Mouse (Mus musculus): ENCODE measurements around the gene Scn4a. TPM values are rescaled to one million over a fixed set of nuclear protein-coding genes. Genes with fewer than 3 reads are reported as not detected.
"Not testable (repeated sequence)": the region's sequence is repeated elsewhere in the genome, so short reads cannot be mapped to it uniquely, and the experiment has no call there.

The Scn4a gene
- polyA plus RNA-seq, 1 experiment, result 1.1 TPM

- no peaks in the 10 kb centered on the region for H3K36me3 ChIP-seq (ENCODE audit: control insufficient read depth, insufficient read depth, low read length)
- H3K27ac ChIP-seq (ENCODE audit: control insufficient read depth, insufficient read depth, low read depth, low read length), result no peak overlapping the region
- H3K4me3 ChIP-seq (ENCODE audit: control insufficient read depth, low read depth, low read length), result no peak overlapping the region
- H3K27me3 ChIP-seq (ENCODE audit: control insufficient read depth, insufficient read depth, low read length), result no peaks in the 10 kb centered on the region
- no peaks in the 10 kb centered on the region for H3K4me1 ChIP-seq (ENCODE audit: control insufficient read depth, insufficient read depth, low read length)
- TF ChIP-seq CTCF (IDR thresholded peaks at IDR 0.05; ENCODE audit: control insufficient read depth, insufficient read depth, insufficient replicate concordance, low read depth, low read length) (no peak), POLR2A (IDR thresholded peaks at IDR 0.05; ENCODE audit: control insufficient read depth, low read depth, low read length) (no peak)
These were observed 8.2 kb downstream of the Scn4a start for GRCm38 (mm10) chr11:106344910-106345309.

- no peaks in the 10 kb centered on the region for H3K36me3 ChIP-seq (ENCODE audit: control insufficient read depth, insufficient read depth, low read length)
- H3K27me3 ChIP-seq (ENCODE audit: control insufficient read depth, insufficient read depth, low read length), result no peaks in the 10 kb centered on the region
- TF ChIP-seq POLR2A (IDR thresholded peaks at IDR 0.05; ENCODE audit: control insufficient read depth, low read depth, low read length), result no peak
- no peak for TF ChIP-seq CTCF (IDR thresholded peaks at IDR 0.05; ENCODE audit: control insufficient read depth, insufficient read depth, insufficient replicate concordance, low read depth, low read length)
- H3K27ac ChIP-seq (ENCODE audit: control insufficient read depth, insufficient read depth, low read depth, low read length), result no peak overlapping the region
- no peaks in the 10 kb centered on the region for H3K4me1 ChIP-seq (ENCODE audit: control insufficient read depth, insufficient read depth, low read length)
- H3K4me3 ChIP-seq (ENCODE audit: control insufficient read depth, low read depth, low read length), result no peak overlapping the region
These were observed 12.0 kb downstream of the Scn4a start for GRCm38 (mm10) chr11:106340990-106341520.

- H3K4me1 ChIP-seq (ENCODE audit: control insufficient read depth, insufficient read depth, low read length); H3K27ac ChIP-seq (ENCODE audit: control insufficient read depth, insufficient read depth, low read depth, low read length); H3K4me3 ChIP-seq (ENCODE audit: control insufficient read depth, low read depth, low read length); H3K27me3 ChIP-seq (ENCODE audit: control insufficient read depth, insufficient read depth, low read length); H3K36me3 ChIP-seq (ENCODE audit: control insufficient read depth, insufficient read depth, low read length): not testable (repeated sequence)
These were observed 13.8 kb downstream of the Scn4a start for GRCm38 (mm10) chr11:106339323-106339722.

- no peak overlapping the region for H3K4me3 ChIP-seq (ENCODE audit: control insufficient read depth, low read depth, low read length)
- H3K27me3 ChIP-seq (ENCODE audit: control insufficient read depth, insufficient read depth, low read length), result no peaks in the 10 kb centered on the region
- TF ChIP-seq CTCF (IDR thresholded peaks at IDR 0.05; ENCODE audit: control insufficient read depth, insufficient read depth, insufficient replicate concordance, low read depth, low read length), result no peak
- TF ChIP-seq POLR2A (IDR thresholded peaks at IDR 0.05; ENCODE audit: control insufficient read depth, low read depth, low read length), result no peak
- no peak overlapping the region for H3K27ac ChIP-seq (ENCODE audit: control insufficient read depth, insufficient read depth, low read depth, low read length)
- no peaks in the 10 kb centered on the region for H3K36me3 ChIP-seq (ENCODE audit: control insufficient read depth, insufficient read depth, low read length)
- H3K4me1 ChIP-seq (ENCODE audit: control insufficient read depth, insufficient read depth, low read length), result no peaks in the 10 kb centered on the region
These were observed 14.2 kb downstream of the Scn4a start for GRCm38 (mm10) chr11:106338870-106339269.

- no peak overlapping the region for H3K27ac ChIP-seq (ENCODE audit: control insufficient read depth, insufficient read depth, low read depth, low read length)
These were observed 15.1 kb downstream of the Scn4a start for GRCm38 (mm10) chr11:106338029-106338428.

GRCm38 (mm10) chr11:106334066-106334465, 19.0 kb downstream of the Scn4a start:
- peaks cover 4% of the 10 kb centered on the region for H3K4me1 ChIP-seq (ENCODE audit: control insufficient read depth, insufficient read depth, low read length)
- no peaks in the 10 kb centered on the region for H3K27me3 ChIP-seq (ENCODE audit: control insufficient read depth, insufficient read depth, low read length)
- H3K27ac ChIP-seq (ENCODE audit: control insufficient read depth, insufficient read depth, low read depth, low read length), result no peak overlapping the region
- H3K4me3 ChIP-seq (ENCODE audit: control insufficient read depth, low read depth, low read length), result no peak overlapping the region
- no peaks in the 10 kb centered on the region for H3K36me3 ChIP-seq (ENCODE audit: control insufficient read depth, insufficient read depth, low read length)
- TF ChIP-seq POLR2A (IDR thresholded peaks at IDR 0.05; ENCODE audit: control insufficient read depth, low read depth, low read length) (no peak), CTCF (IDR thresholded peaks at IDR 0.05; ENCODE audit: control insufficient read depth, insufficient read depth, insufficient replicate concordance, low read depth, low read length) (no peak)

More at GRCm38 (mm10) chr11:106338029-106338428, 15.1 kb downstream of the Scn4a start:
- Histone ChIP-seq H3K4me3 (ENCODE audit: control insufficient read depth, low read depth, low read length) (no peak overlapping the region), H3K27me3 (ENCODE audit: control insufficient read depth, insufficient read depth, low read length) (no peaks in the 10 kb centered on the region), H3K36me3 (ENCODE audit: control insufficient read depth, insufficient read depth, low read length) (no peaks in the 10 kb centered on the region), H3K4me1 (ENCODE audit: control insufficient read depth, insufficient read depth, low read length) (no peaks in the 10 kb centered on the region)
- TF ChIP-seq CTCF (IDR thresholded peaks at IDR 0.05; ENCODE audit: control insufficient read depth, insufficient read depth, insufficient replicate concordance, low read depth, low read length), result 0 out of 2 replicates have a peak, but pooled peaks have one; percentile 1
- no peak for TF ChIP-seq POLR2A (IDR thresholded peaks at IDR 0.05; ENCODE audit: control insufficient read depth, low read depth, low read length)

- TF ChIP-seq CTCF (IDR thresholded peaks at IDR 0.05; ENCODE audit: control insufficient read depth, insufficient read depth, insufficient replicate concordance, low read depth, low read length) (no peak), POLR2A (IDR thresholded peaks at IDR 0.05; ENCODE audit: control insufficient read depth, low read depth, low read length) (no peak)
- Histone ChIP-seq H3K27me3 (ENCODE audit: control insufficient read depth, insufficient read depth, low read length) (no peaks in the 10 kb centered on the region), H3K4me3 (ENCODE audit: control insufficient read depth, low read depth, low read length) (no peak overlapping the region), H3K4me1 (ENCODE audit: control insufficient read depth, insufficient read depth, low read length) (peaks cover 4% of the 10 kb centered on the region), H3K27ac (ENCODE audit: control insufficient read depth, insufficient read depth, low read depth, low read length) (no peak overlapping the region), H3K36me3 (ENCODE audit: control insufficient read depth, insufficient read depth, low read length) (no peaks in the 10 kb centered on the region)
These were observed 20.6 kb downstream of the Scn4a start for GRCm38 (mm10) chr11:106332458-106332857.

- no peak overlapping the region for H3K27ac ChIP-seq (ENCODE audit: control insufficient read depth, insufficient read depth, low read depth, low read length)
- H3K4me1 ChIP-seq (ENCODE audit: control insufficient read depth, insufficient read depth, low read length), result peaks cover 4% of the 10 kb centered on the region
- TF ChIP-seq CTCF (IDR thresholded peaks at IDR 0.05; ENCODE audit: control insufficient read depth, insufficient read depth, insufficient replicate concordance, low read depth, low read length) (no peak), POLR2A (IDR thresholded peaks at IDR 0.05; ENCODE audit: control insufficient read depth, low read depth, low read length) (no peak)
- no peaks in the 10 kb centered on the region for H3K27me3 ChIP-seq (ENCODE audit: control insufficient read depth, insufficient read depth, low read length)
- H3K36me3 ChIP-seq (ENCODE audit: control insufficient read depth, insufficient read depth, low read length), result no peaks in the 10 kb centered on the region
- H3K4me3 ChIP-seq (ENCODE audit: control insufficient read depth, low read depth, low read length), result no peak overlapping the region
These were observed 23.4 kb downstream of the Scn4a start for GRCm38 (mm10) chr11:106329682-106330081.
